Mouse (Mus musculus) right cerebral cortex, postnatal 36 days (tissue): ENCODE data around the gene Dnah14.

ENCODE experiments used
- DNase-seq, 2 experiments: peaks; one replicate each; pipeline ENCODE4 v3.0.0; 2022; ENCODE audit warnings: low spot score in 2 of 2, mixed read lengths in 1 of 2

Gene Dnah14

GRCm38 (mm10) chr1:181852466-181852865 is 276.1 kb downstream of the Dnah14 start:
- no peak for DNase-seq

GRCm38 (mm10) chr1:181853081-181853736 is 276.9 kb downstream of the Dnah14 start:
- no peak for DNase-seq

GRCm38 (mm10) chr1:181854829-181855228 is 278.5 kb downstream of the Dnah14 start:
- no peak for DNase-seq

- no peak for DNase-seq
Measured at GRCm38 (mm10) chr1:181856329-181856728, 280.0 kb downstream of the Dnah14 start.

GRCm38 (mm10) chr1:181860659-181861058 is 284.3 kb downstream of the Dnah14 start:
- no peak for DNase-seq

- DNase-seq = no peak
Measured at GRCm38 (mm10) chr1:181861181-181861902, 285.0 kb downstream of the Dnah14 start.

GRCm38 (mm10) chr1:181862676-181863374 is 286.5 kb downstream of the Dnah14 start:
- no peak for DNase-seq

GRCm38 (mm10) chr1:181863431-181863830 is 287.1 kb downstream of the Dnah14 start:
- no peak for DNase-seq
